Mouse (Mus musculus) midbrain, postnatal 0 days (tissue): ENCODE data around the gene Ccdc174. TPM values are rescaled to one million over a fixed set of nuclear protein-coding genes. Genes with fewer than 3 reads are reported as not detected.

ENCODE experiments used
- ATAC-seq: fragments of 200-750 bp; cut with Nextera tagmentation; 2 replicates; pipeline ENCODE4 v1.8.0; 2017; ENCODE audit warnings: moderate number of reproducible peaks, mild to moderate bottlenecking, moderate TSS enrichment, moderate library complexity; ENCODE audit not compliant: low FRiP score
- DNase-seq: peaks from one replicate; pipeline ENCODE4 v3.0.0-alpha.2; 2015; ENCODE audit warnings: low spot score
- H3K27ac ChIP-seq: fragments of 300-500 bp; sonication (generic); 2 replicates; pipeline ENCODE4 v1.5.1; 2014; ENCODE audit warnings: low read depth, mild to moderate bottlenecking, low read length, mixed read lengths
- H3K27me3 ChIP-seq: fragments of 300-500 bp; sonication (generic); 2 replicates; pipeline ENCODE4 v1.6.1; 2014; ENCODE audit warnings: low read length, control low read depth, mixed read lengths; ENCODE audit not compliant: insufficient read depth
- H3K36me3 ChIP-seq: fragments of 300-500 bp; sonication (generic); 2 replicates; pipeline ENCODE4 v1.6.1; 2014; ENCODE audit warnings: low read length, control low read depth, mixed read lengths; ENCODE audit not compliant: insufficient read depth
- H3K4me1 ChIP-seq: fragments of 300-500 bp; sonication (generic); 2 replicates; pipeline ENCODE4 v1.6.1; 2014; ENCODE audit warnings: mild to moderate bottlenecking, control low read depth, antibody characterized with exemption, low read length, mixed read lengths; ENCODE audit not compliant: insufficient read depth
- H3K4me2 ChIP-seq: fragments of 300-500 bp; sonication (generic); 2 replicates; pipeline ENCODE4 v1.6.1; 2014; ENCODE audit warnings: low read depth, mild to moderate bottlenecking, low read length, mixed read lengths; ENCODE audit not compliant: poor library complexity, severe bottlenecking
- H3K4me3 ChIP-seq: fragments of 300-500 bp; sonication (generic); 2 replicates; pipeline ENCODE4 v1.5.1; 2014; ENCODE audit warnings: low read depth, mild to moderate bottlenecking, low read length, moderate library complexity
- H3K9ac ChIP-seq: fragments of 300-500 bp; sonication (generic); replicated peaks from 2 replicates; pipeline ENCODE4 v1.6.1; 2014; ENCODE audit warnings: mild to moderate bottlenecking, low read length, moderate library complexity, mixed read lengths; ENCODE audit not compliant: poor library complexity, severe bottlenecking
- H3K9me3 ChIP-seq: fragments of 300-500 bp; sonication (generic); 2 replicates; pipeline ENCODE4 v1.6.1; 2016; ENCODE audit warnings: low read length, control low read depth
- CTCF ChIP-seq: IDR thresholded peaks from 2 replicates; pipeline ENCODE4 v1.5.1; 2016; ENCODE audit warnings: antibody characterized with exemption, mild to moderate bottlenecking
- WGBS: fragments of 180-500 bp; shearing (Covaris S2); extraction: QIAGEN DNeasy Blood & Tissue Kit; methylation state at CpG from one replicate; pipeline ENCODE4 v1.1.7; 2014; 5-methylcytosine and 5-hydroxymethylcytosine counted together
- polyA plus RNA-seq: library from polyadenylated mRNA; unstranded; fragments of >200 nt; fragmentation: Nextera tagmentation; extraction: Ambion mirVana; gene quantifications from 2 replicates; pipeline ENCODE4 v1.2.1, GENCODE M21; 2015
- total RNA-seq: library from RNA; depleted of rRNA; stranded (reverse); fragments of >200 nt; gene quantifications from 2 replicates; pipeline ENCODE4 v1.2.3, GENCODE M21; 2014

The Ccdc174 gene
- total and polyA plus RNA-seq, 2 experiments from 2014 or later, result 12.5 to 43.9 TPM

DNA sequence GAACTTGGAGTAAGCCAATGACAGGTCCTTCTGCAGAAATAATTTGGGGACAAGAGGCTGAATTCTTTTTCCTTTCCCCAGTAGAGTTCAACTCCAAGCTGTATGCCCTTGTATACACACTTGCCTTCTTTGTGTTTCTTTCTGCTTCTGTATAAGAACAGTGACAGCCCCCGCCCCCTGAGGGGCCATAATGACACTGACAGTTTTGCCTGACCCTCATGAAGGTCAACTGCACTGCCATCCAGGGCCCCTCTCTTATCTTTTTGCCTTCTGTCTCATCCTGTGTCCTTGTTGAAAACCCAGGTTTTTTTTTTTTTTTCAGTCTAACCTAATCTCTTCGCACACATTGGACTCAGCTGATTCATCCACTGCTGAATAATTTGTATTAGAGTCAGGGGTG is 5.1 kb upstream of the Ccdc174 start:
- DNase-seq, result no peak
- WGBS, result 74% methylated on average over 2 of the region's 2 CpGs
- Histone ChIP-seq H3K27ac (no peak overlapping the region), H3K4me3 (no peak overlapping the region), H3K9ac (no peak overlapping the region), H3K27me3 (no peaks in the 10 kb centered on the region), H3K4me2 (no peak overlapping the region), H3K36me3 (no peaks in the 10 kb centered on the region), H3K9me3 (no peaks in the 10 kb centered on the region), H3K4me1 (no peaks in the 10 kb centered on the region)
- ATAC-seq, result no peak
- no peak for TF ChIP-seq CTCF

GRCm38 (mm10) chr6:91883859-91884258 is 6.0 kb downstream of the Ccdc174 start:
- no peaks in the 10 kb centered on the region for H3K4me1 ChIP-seq
- peaks cover 54% of the 10 kb centered on the region for H3K36me3 ChIP-seq
- 90% methylated on average over 2 of the region's 2 CpGs for WGBS
- no peak for TF ChIP-seq CTCF
- ATAC-seq (no peak), DNase-seq (no peak)
- no peak overlapping the region for H3K27ac ChIP-seq
- H3K4me2 ChIP-seq, result no peak overlapping the region
- H3K27me3 ChIP-seq, result no peaks in the 10 kb centered on the region
- no peaks in the 10 kb centered on the region for H3K9me3 ChIP-seq
- H3K4me3 ChIP-seq, result no peak overlapping the region
- no peak overlapping the region for H3K9ac ChIP-seq

DNA sequence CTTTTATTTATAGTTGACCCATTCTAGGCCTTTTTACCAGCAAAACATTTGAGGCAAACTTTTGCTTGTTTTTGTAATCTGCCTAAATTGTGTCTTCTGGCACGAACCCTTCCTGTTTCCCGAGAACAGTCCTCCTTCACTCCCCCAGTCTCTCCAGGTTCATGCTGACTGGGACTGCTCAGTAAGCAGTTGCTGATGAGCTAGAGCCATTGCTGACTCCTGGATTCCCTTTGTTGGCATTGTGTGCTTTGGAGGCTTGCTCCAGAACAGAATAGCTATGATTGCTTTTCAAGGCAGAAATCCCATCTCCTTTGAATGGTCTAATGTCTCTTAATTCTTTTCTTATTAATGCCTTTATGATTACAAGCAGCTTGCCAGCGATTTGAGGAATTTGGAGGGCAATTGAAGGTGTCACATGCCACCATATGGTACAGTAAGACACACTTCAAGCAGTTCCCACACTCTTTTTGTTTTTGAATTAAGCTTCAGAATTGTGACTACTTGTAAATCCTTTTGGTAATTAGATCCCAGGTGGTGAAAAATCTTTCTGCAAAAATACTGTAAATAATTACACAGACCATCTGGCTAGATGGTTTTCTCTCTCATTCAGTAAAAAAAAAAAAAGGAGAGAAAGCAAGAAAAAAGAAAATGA is 11.5 kb downstream of the Ccdc174 start:
- no peak overlapping the region for H3K4me3 ChIP-seq
- ATAC-seq (no peak), DNase-seq (no peak)
- H3K4me2 ChIP-seq, result no peak overlapping the region
- no peaks in the 10 kb centered on the region for H3K27me3 ChIP-seq
- peaks cover 54% of the 10 kb centered on the region for H3K36me3 ChIP-seq
- no peaks in the 10 kb centered on the region for H3K9me3 ChIP-seq
- H3K4me1 ChIP-seq, result no peaks in the 10 kb centered on the region
- no peak for TF ChIP-seq CTCF
- no peak overlapping the region for H3K27ac ChIP-seq
- WGBS, result 81% methylated on average over 3 of the region's 3 CpGs
- no peak overlapping the region for H3K9ac ChIP-seq

DNA sequence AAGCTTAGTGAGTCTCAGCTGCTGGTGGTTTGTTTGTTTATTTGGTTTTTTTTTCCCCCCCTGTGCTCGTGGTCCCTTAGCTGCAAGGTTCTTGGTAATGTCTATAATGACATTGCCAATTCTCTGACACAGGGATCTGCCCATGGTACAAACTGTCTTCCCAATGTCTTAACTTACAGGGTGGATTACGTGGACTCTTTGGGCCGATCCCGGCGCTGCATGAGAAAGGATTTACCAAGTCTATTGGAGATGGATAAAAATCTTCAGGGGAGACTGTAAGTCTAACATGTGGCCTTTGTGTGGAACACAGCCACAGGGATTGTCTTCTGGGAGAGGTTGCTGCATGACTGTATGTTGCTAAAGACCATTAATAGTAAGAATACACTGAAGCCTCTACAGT is 12.8 kb downstream of the Ccdc174 start:
- Histone ChIP-seq H3K9me3 (no peaks in the 10 kb centered on the region), H3K9ac (no peak overlapping the region), H3K27ac (no peak overlapping the region), H3K27me3 (no peaks in the 10 kb centered on the region), H3K36me3 (peaks cover 53% of the 10 kb centered on the region), H3K4me1 (no peaks in the 10 kb centered on the region), H3K4me3 (no peak overlapping the region), H3K4me2 (no peak overlapping the region)
- DNase-seq (no peak), ATAC-seq (no peak)
- TF ChIP-seq CTCF, result no peak
- 95% methylated on average over 5 of the region's 5 CpGs for WGBS

GRCm38 (mm10) chr6:91891776-91892175 is 13.9 kb downstream of the Ccdc174 start:
- WGBS, result 95% methylated on average over 2 of the region's 2 CpGs
- Histone ChIP-seq H3K27me3 (no peaks in the 10 kb centered on the region), H3K4me1 (no peaks in the 10 kb centered on the region), H3K9me3 (no peaks in the 10 kb centered on the region), H3K36me3 (peaks cover 49% of the 10 kb centered on the region), H3K4me2 (no peak overlapping the region), H3K4me3 (no peak overlapping the region), H3K9ac (no peak overlapping the region), H3K27ac (no peak overlapping the region)
- ATAC-seq, result no peak
- no peak for DNase-seq
- TF ChIP-seq CTCF, result no peak

DNA sequence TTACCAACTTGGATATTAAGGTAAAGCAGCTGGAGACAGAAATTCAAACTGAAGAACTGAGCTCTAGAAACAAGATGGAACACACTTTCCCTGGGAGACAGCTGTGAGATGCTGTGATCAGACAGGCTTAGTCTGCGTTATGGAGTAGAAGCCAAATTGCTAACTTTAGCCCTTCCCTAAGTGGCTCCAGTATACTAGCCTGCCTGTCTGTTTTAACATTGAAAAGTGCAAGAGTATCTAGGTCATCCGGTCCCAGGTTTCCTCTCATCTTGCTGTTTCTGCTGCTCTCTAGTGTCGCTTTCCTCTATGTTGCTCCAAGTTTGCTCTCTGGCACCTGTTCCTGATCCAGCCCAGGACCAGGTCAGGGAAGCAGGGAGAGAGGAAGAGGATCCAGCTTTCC is 18.9 kb downstream of the Ccdc174 start:
- DNase-seq (no peak), ATAC-seq (no peak)
- no peak overlapping the region for H3K4me3 ChIP-seq
- H3K27me3 ChIP-seq, result no peaks in the 10 kb centered on the region
- 90% methylated on average over 3 of the region's 3 CpGs for WGBS
- no peak for TF ChIP-seq CTCF
- no peaks in the 10 kb centered on the region for H3K4me1 ChIP-seq
- no peaks in the 10 kb centered on the region for H3K9me3 ChIP-seq
- H3K4me2 ChIP-seq, result no peak overlapping the region
- H3K36me3 ChIP-seq, result peaks cover 61% of the 10 kb centered on the region
- no peak overlapping the region for H3K9ac ChIP-seq
- H3K27ac ChIP-seq, result no peak overlapping the region
